Mouse (Mus musculus): ENCODE data around the gene Dppa4.

- no peak for TF ChIP-seq CTCF (IDR thresholded peaks at IDR 0.05; ENCODE audit: low read depth, low read length)
- TF ChIP-seq POLR2A (IDR thresholded peaks at IDR 0.05; ENCODE audit: borderline replicate concordance, low read depth, low read length), result no peak
Measured at GRCm38 (mm10) chr16:48297384-48298136, 14.0 kb downstream of the Dppa4 start.
